In genomic region chr15:92042538-92042937, GRCm38 (mm10) we compare ENCODE assay signal across 24 mouse cellular contexts. TPM values are rescaled to one million over a fixed set of nuclear protein-coding genes. Genes with fewer than 3 reads are reported as not detected.
DNase-seq lines count a peak whose midpoint lies in the region; ATAC-seq and TF ChIP-seq lines count a peak whose summit lies in the region.
"Had no signal": no experiment of that assay in that cellular context is flagged by ENCODE, and none has a peak within 500 bp of the region (broad histone marks: within the 10 kb centered on the region; RNA-seq: fewer than 3 reads in every experiment).

No protein-coding gene starts in this region.

- H3K9ac ChIP-seq in hindbrain, postnatal 0 days (replicated peaks; ENCODE audit: low read length): no peak overlapping the region
- no peak overlapping the region for H3K9ac ChIP-seq in hindbrain, embryonic 12.5 days
- H3K9ac ChIP-seq: embryonic facial prominence, embryonic 13.5 days; embryonic facial prominence, embryonic 15.5 days; forebrain, embryonic 13.5 days had no signal

- TF ChIP-seq POLR2A in cerebellum, adult 2 months (IDR thresholded peaks at IDR 0.05; ENCODE audit: borderline replicate concordance, insufficient read depth, low read length): no peak
- TF ChIP-seq POLR2A in brain, embryonic 14.5 days (IDR thresholded peaks at IDR 0.05; ENCODE audit: borderline replicate concordance, extremely low read depth, insufficient read depth, insufficient read length, poor library complexity, severe bottlenecking): no peak

- H3K4me1 ChIP-seq in cerebellum, adult 2 months (ENCODE audit: control insufficient read depth, insufficient read depth, low read length): peaks cover 3% of the 10 kb centered on the region; the same call in 1 of the 2 replicates
- no peaks in the 10 kb centered on the region for H3K4me1 ChIP-seq in hindbrain, postnatal 0 days (ENCODE audit: insufficient read depth, low read length)
- no peaks in the 10 kb centered on the region for H3K4me1 ChIP-seq in hindbrain, embryonic 12.5 days
- H3K4me1 ChIP-seq: embryonic facial prominence, embryonic 13.5 days; embryonic facial prominence, embryonic 15.5 days; forebrain, embryonic 10.5 days; forebrain, embryonic 13.5 days had no signal

- H3K9me3 ChIP-seq in hindbrain, postnatal 0 days (ENCODE audit: low read length): no peaks in the 10 kb centered on the region
- H3K9me3 ChIP-seq in hindbrain, embryonic 12.5 days (replicated peaks): no peaks in the 10 kb centered on the region
- H3K9me3 ChIP-seq: embryonic facial prominence, embryonic 13.5 days; embryonic facial prominence, embryonic 15.5 days; forebrain, embryonic 10.5 days; forebrain, embryonic 13.5 days had no signal

- 28% methylated on average over 5 of the region's 5 CpGs for WGBS in cerebellum, adult 2 months
- 59% methylated on average over 5 of the region's 5 CpGs for WGBS in hindbrain, postnatal 0 days
- 90% methylated on average over 5 of the region's 5 CpGs for WGBS in hindbrain, embryonic 12.5 days

- no peak for TF ChIP-seq CTCF in cerebellum, adult 2 months (IDR thresholded peaks at IDR 0.05; ENCODE audit: borderline replicate concordance, insufficient read depth, low read depth, low read length)
- no peak for TF ChIP-seq CTCF in hindbrain, postnatal 0 days (IDR thresholded peaks at IDR 0.05; ENCODE audit: low read depth)
- TF ChIP-seq CTCF in brain, embryonic 14.5 days (IDR thresholded peaks at IDR 0.05; ENCODE audit: borderline replicate concordance, extremely low read depth, insufficient read depth, insufficient read length): no peak

- no peaks in the 10 kb centered on the region for H3K36me3 ChIP-seq in hindbrain, postnatal 0 days (ENCODE audit: insufficient read depth, low read length)
- H3K36me3 ChIP-seq in hindbrain, embryonic 12.5 days: no peaks in the 10 kb centered on the region
- H3K36me3 ChIP-seq: embryonic facial prominence, embryonic 13.5 days; embryonic facial prominence, embryonic 15.5 days; forebrain, embryonic 10.5 days had no signal

- no peak overlapping the region for H3K27ac ChIP-seq in cerebellum, adult 2 months (ENCODE audit: insufficient read depth, low read length)
- H3K27ac ChIP-seq in hindbrain, postnatal 0 days: no peak overlapping the region
- H3K27ac ChIP-seq in hindbrain, embryonic 12.5 days: no peak overlapping the region
- H3K27ac ChIP-seq: embryonic facial prominence, embryonic 13.5 days; embryonic facial prominence, embryonic 15.5 days; forebrain, embryonic 10.5 days; forebrain, embryonic 13.5 days had no signal

- no peak for ATAC-seq in hindbrain, postnatal 0 days
- ATAC-seq in hindbrain, embryonic 12.5 days (ENCODE audit: low FRiP score): no peak
- ATAC-seq: forebrain, embryonic 13.5 days; forebrain, embryonic 16.5 days had no signal

- H3K4me2 ChIP-seq in hindbrain, postnatal 0 days (ENCODE audit: low read depth, low read length): no peak overlapping the region
- no peak overlapping the region for H3K4me2 ChIP-seq in hindbrain, embryonic 12.5 days (replicated peaks)
- H3K4me2 ChIP-seq: embryonic facial prominence, embryonic 13.5 days; embryonic facial prominence, embryonic 15.5 days; forebrain, embryonic 13.5 days had no signal

- H3K4me3 ChIP-seq in cerebellum, adult 2 months (replicated peaks; ENCODE audit: insufficient read depth, low read depth, low read length): no peak overlapping the region
- H3K4me3 ChIP-seq in hindbrain, postnatal 0 days (ENCODE audit: low read length): no peak overlapping the region
- no peak overlapping the region for H3K4me3 ChIP-seq in hindbrain, embryonic 12.5 days
- H3K4me3 ChIP-seq: embryonic facial prominence, embryonic 13.5 days; embryonic facial prominence, embryonic 15.5 days; erythroblast, embryonic 14.5 days; forebrain, embryonic 10.5 days; forebrain, embryonic 13.5 days had no signal

- no peaks in the 10 kb centered on the region for H3K27me3 ChIP-seq in cerebellum, adult 2 months (ENCODE audit: control insufficient read depth, insufficient read depth, low read length)
- H3K27me3 ChIP-seq in hindbrain, postnatal 0 days (ENCODE audit: insufficient read depth, low read length): no peaks in the 10 kb centered on the region
- no peaks in the 10 kb centered on the region for H3K27me3 ChIP-seq in hindbrain, embryonic 12.5 days
- H3K27me3 ChIP-seq: embryonic facial prominence, embryonic 13.5 days; embryonic facial prominence, embryonic 15.5 days; forebrain, embryonic 13.5 days had no signal

- peak; percentile 49 to 60 for DNase-seq in cerebellum, postnatal 14 days
- no peak for DNase-seq in cerebellum, adult 2 months
- peak; percentile 7 for DNase-seq in hindbrain, postnatal 0 days (ENCODE audit: low spot score)
- DNase-seq in brain, adult 2 months (ENCODE audit: low read depth, low spot score): peak; percentile 21
- DNase-seq in brain, embryonic 14.5 days (ENCODE audit: low read depth): peak; percentile 4
- no peak for DNase-seq in liver
- DNase-seq: adrenal gland, adult 2 months; adrenal gland, postnatal 10 days; adrenal gland, postnatal 25 days; cerebellum, adult 11-12 months; cerebellum, adult 8-10 months; cerebellum, adult 9-11 months; cerebellum, postnatal 36 days; embryo, embryonic 11 days had no signal

RNA-seq across cellular contexts. Expression of gene Cntn1, which starts 8.4 kb away (rescaled TPM):
- 154 and 159 TPM in 2 replicates for polyA plus RNA-seq in cerebellum, adult 2 months (2012; rRNA removed)
- total RNA-seq in hindbrain, postnatal 0 days (2014; rRNA removed): 284 TPM in 2 replicates
- polyA plus RNA-seq in hindbrain, postnatal 0 days (2015; fragmentation: Nextera tagmentation; extraction: Ambion mirVana): 159 and 166 TPM in 2 replicates
- polyA plus RNA-seq in hindbrain, embryonic 12.5 days (2016; fragmentation: Nextera tagmentation; extraction: Ambion mirVana): 9.6 and 9.8 TPM in 2 replicates
- polyA plus RNA-seq in brain, embryonic 14.5 days (2012; rRNA removed): 14.4 and 26.3 TPM in 2 replicates
- total RNA-seq: common myeloid progenitor, adult 5-6 weeks; MEL had no signal
- polyA plus RNA-seq: C2C12; erythroblast, embryonic 14.5 days had no signal

Comparison
In these comparisons a context has a peak if more than half of its experiments do, and no peak if none do; other contexts are left out.
1. DNase-seq: peak in cerebellum, postnatal 14 days (2 of 2), hindbrain, postnatal 0 days (single experiment), brain, adult 2 months (single experiment) and brain, embryonic 14.5 days (single experiment); none in cerebellum, adult 2 months (0 of 2) and liver (single experiment).